ENCODE assay signal across 20 mouse cellular contexts in genomic region chr6:112574558-112574957, GRCm38 (mm10).
A peak's percentile ranks its signal among the peaks of the same experiment; 100 is the strongest.
DNase-seq lines count a peak whose midpoint lies in the region; ATAC-seq lines count a peak whose summit lies in the region.
"Had no signal": no experiment of that assay in that cellular context is flagged by ENCODE, and none has a peak within 500 bp of the region (broad histone marks: within the 10 kb centered on the region; RNA-seq: fewer than 3 reads in every experiment).

No protein-coding gene starts in this region.

- ATAC-seq in granulocyte monocyte progenitor cell, adult 5-6 weeks (replicated peaks; ENCODE audit: poor library complexity, severe bottlenecking) = peak; percentile 53
- ATAC-seq in monocyte, adult 5-6 weeks (replicated peaks; ENCODE audit: insufficient number of reproducible peaks, low FRiP score, low TSS enrichment, poor library complexity, severe bottlenecking) = no peak
- ATAC-seq: forebrain, embryonic 13.5 days; lung, postnatal 0 days; midbrain, embryonic 16.5 days had no signal

- peak; percentile 42 for DNase-seq in T-cell, adult 2 months (ENCODE audit: low spot score)
- peak; percentile 47 for DNase-seq in thymus, postnatal 0 days (ENCODE audit: low spot score)
- peak; percentile 56 for DNase-seq in thymus, postnatal 4 days
- DNase-seq in adipocyte (ENCODE audit: low spot score) = no peak
- no peak for DNase-seq in layer of hippocampus, postnatal 14 days (ENCODE audit: low spot score in 2 of 2)
- DNase-seq: adrenal gland, postnatal 25 days; cerebellum, adult 18-20 months; cerebellum, postnatal 10 days; gastrocnemius, postnatal 25 days; heart, adult 2 months; kidney, adult 2 months; kidney, postnatal 4 days; layer of hippocampus, postnatal 36 days; liver, embryonic 13.5 days; lung, adult 18-20 months had no signal

Comparison
In these comparisons a context has a peak if more than half of its experiments do, and no peak if none do; other contexts are left out.
1. DNase-seq: peak in T-cell, adult 2 months (single experiment), thymus, postnatal 0 days (single experiment) and thymus, postnatal 4 days (single experiment); none in adipocyte (single experiment) and layer of hippocampus, postnatal 14 days (0 of 2).